ENCODE assay signal across 10 mouse cellular contexts in the genomic region with DNA sequence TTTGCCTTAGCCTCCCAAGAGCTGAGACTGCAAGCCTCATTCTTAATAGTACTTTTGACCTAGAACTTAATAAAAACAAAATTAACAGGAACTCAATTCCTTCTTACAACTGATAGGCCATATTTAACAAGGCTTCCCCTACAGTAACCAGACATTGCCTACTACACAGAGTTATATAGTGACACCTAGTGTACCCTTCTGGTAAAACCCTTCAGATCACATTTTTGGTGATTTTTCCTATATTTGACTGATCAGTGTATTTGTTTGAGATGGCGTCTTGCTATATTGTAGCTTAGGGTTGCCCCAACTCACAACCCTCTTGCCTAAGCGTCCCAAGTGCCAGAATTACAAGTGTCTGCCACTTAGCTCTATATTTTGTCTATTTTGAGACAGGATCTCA. TPM values are rescaled to one million over a fixed set of nuclear protein-coding genes. Genes with fewer than 3 reads are reported as not detected.
A peak's percentile ranks its signal among the peaks of the same experiment; 100 is the strongest.
DNase-seq lines count a peak whose midpoint lies in the region; ATAC-seq and TF ChIP-seq lines count a peak whose summit lies in the region.
"Had no signal": no experiment of that assay in that cellular context is flagged by ENCODE, and none has a peak within 500 bp of the region (broad histone marks: within the 10 kb centered on the region; RNA-seq: fewer than 3 reads in every experiment).

No protein-coding gene starts in this region.

- DNase-seq in kidney, postnatal 0 days (ENCODE audit: low spot score) = peak; percentile 90
- DNase-seq in kidney, adult 11 months = no peak
- peak; percentile 88 for DNase-seq in MEL (ENCODE audit: low read depth, low spot score)
- DNase-seq in embryo, embryonic 11 days = peak; percentile 64
- peak; percentile 80 for DNase-seq in midbrain, embryonic 14.5 days
- DNase-seq in frontal cortex, postnatal 14 days (ENCODE audit: low spot score in 2 of 2) = no peak
- no peak for DNase-seq in cerebellum, adult 9-11 months
- no peak for DNase-seq in gastrocnemius, adult 18-20 months (ENCODE audit: low spot score)

- H3K27ac ChIP-seq in kidney, postnatal 0 days = no peak overlapping the region
- no peak overlapping the region for H3K27ac ChIP-seq in MEL (ENCODE audit: control insufficient read depth, low read depth, low read length)
- no peak overlapping the region for H3K27ac ChIP-seq in midbrain, embryonic 14.5 days (replicated peaks; ENCODE audit: low read depth, low read length)
- H3K27ac ChIP-seq: embryonic facial prominence, embryonic 15.5 days; macrophage had no signal

- H3K4me3 ChIP-seq in kidney, postnatal 0 days (replicated peaks; ENCODE audit: low read depth, low read length) = no peak overlapping the region
- H3K4me3 ChIP-seq in MEL (ENCODE audit: control insufficient read depth in 1 of 2, insufficient read depth in 1 of 2, low read depth in 2 of 2, low read length in 2 of 2) = no peak overlapping the region
- H3K4me3 ChIP-seq in midbrain, embryonic 14.5 days (replicated peaks; ENCODE audit: low read depth, low read length) = no peak overlapping the region
- H3K4me3 ChIP-seq: embryonic facial prominence, embryonic 15.5 days had no signal

- TF ChIP-seq CTCF in kidney, postnatal 0 days (IDR thresholded peaks at IDR 0.05; ENCODE audit: low read depth) = peak; percentile 86
- peak; percentile 14 to 92 (median 74); a peak in 4 of 6 replicates for TF ChIP-seq CTCF in MEL (IDR thresholded peaks at IDR 0.05 in 2 of 3, conservative IDR thresholded peaks at IDR 0.05 in 1 of 3; ENCODE audit: control insufficient read depth in 1 of 3, insufficient read depth in 1 of 3, low read depth in 2 of 3, low read length in 3 of 3, poor library complexity in 1 of 3, severe bottlenecking in 1 of 3)

- no peaks in the 10 kb centered on the region for H3K9me3 ChIP-seq in kidney, postnatal 0 days (replicated peaks; ENCODE audit: low read length)
- no peaks in the 10 kb centered on the region for H3K9me3 ChIP-seq in MEL (replicated peaks; ENCODE audit: insufficient read depth, low read length)
- no peaks in the 10 kb centered on the region for H3K9me3 ChIP-seq in midbrain, embryonic 14.5 days (ENCODE audit: control insufficient read depth, low read length)
- H3K9me3 ChIP-seq: embryonic facial prominence, embryonic 15.5 days had no signal

- no peak for ATAC-seq in kidney, postnatal 0 days (replicated peaks; ENCODE audit: low FRiP score, low read depth)
- ATAC-seq in midbrain, embryonic 14.5 days (ENCODE audit: low FRiP score, low TSS enrichment) = no peak

- H3K36me3 ChIP-seq in kidney, postnatal 0 days (ENCODE audit: insufficient read depth, low read length) = peaks cover 5% of the 10 kb centered on the region; the same call in 1 of the 2 replicates
- H3K36me3 ChIP-seq in MEL (ENCODE audit: control insufficient read depth in 1 of 2, insufficient read depth in 2 of 2, low read length in 2 of 2) = peaks cover 4 to 8% of the 10 kb centered on the region in 2 experiments; a peak in 2 of 4 replicates
- H3K36me3 ChIP-seq in midbrain, embryonic 14.5 days (ENCODE audit: control insufficient read depth, insufficient read depth, low read length) = peaks cover 14% of the 10 kb centered on the region

- WGBS in kidney, postnatal 0 days = 32% methylated on average over 2 of the region's 2 CpGs
- WGBS in midbrain, embryonic 14.5 days = 49% methylated on average over 2 of the region's 2 CpGs

- peak; percentile 96 for TF ChIP-seq RAD21 in MEL (IDR thresholded peaks at IDR 0.05; ENCODE audit: low read depth, low read length)

- no peak for TF ChIP-seq POLR2A in MEL (IDR thresholded peaks at IDR 0.05; ENCODE audit: control insufficient read depth in 1 of 2, insufficient read depth in 1 of 2, low read depth in 1 of 2, low read length in 2 of 2, poor library complexity in 1 of 2)

- H3K79me2 ChIP-seq in MEL (ENCODE audit: control insufficient read depth, insufficient read depth, low read length, poor library complexity) = no peaks in the 10 kb centered on the region; the same call in 1 of the 2 replicates

- H3K4me2 ChIP-seq in kidney, postnatal 0 days (ENCODE audit: low read length) = no peak overlapping the region
- no peak overlapping the region for H3K4me2 ChIP-seq in midbrain, embryonic 14.5 days (ENCODE audit: low read length)
- H3K4me2 ChIP-seq: embryonic facial prominence, embryonic 15.5 days had no signal

- TF ChIP-seq EP300 in MEL (IDR thresholded peaks at IDR 0.05; ENCODE audit: low read depth in 1 of 2, low read length in 2 of 2) = no peak

- no peak overlapping the region for H3K9ac ChIP-seq in kidney, postnatal 0 days (ENCODE audit: low read depth, low read length)
- peak overlapping the region; percentile 15 for H3K9ac ChIP-seq in MEL (ENCODE audit: control insufficient read depth, low read depth, low read length, poor library complexity, severe bottlenecking)
- no peak overlapping the region for H3K9ac ChIP-seq in midbrain, embryonic 14.5 days (replicated peaks; ENCODE audit: low read length)
- H3K9ac ChIP-seq: embryonic facial prominence, embryonic 15.5 days had no signal

- H3K27me3 ChIP-seq in kidney, postnatal 0 days (ENCODE audit: insufficient read depth, low read length) = no peaks in the 10 kb centered on the region
- H3K27me3 ChIP-seq in MEL (ENCODE audit: control insufficient read depth in 1 of 2, insufficient read depth in 2 of 2, low read length in 2 of 2) = no peaks in the 10 kb centered on the region
- no peaks in the 10 kb centered on the region for H3K27me3 ChIP-seq in midbrain, embryonic 14.5 days (ENCODE audit: control insufficient read depth, insufficient read depth, low read length)
- H3K27me3 ChIP-seq: embryonic facial prominence, embryonic 15.5 days had no signal

- no peaks in the 10 kb centered on the region for H3K4me1 ChIP-seq in kidney, postnatal 0 days (replicated peaks; ENCODE audit: insufficient read depth, low read length)
- peaks cover 0 to 11% of the 10 kb centered on the region in 2 experiments; a peak in 1 of 4 replicates for H3K4me1 ChIP-seq in MEL (ENCODE audit: control insufficient read depth in 1 of 2, insufficient read depth in 2 of 2, low read length in 2 of 2)
- H3K4me1 ChIP-seq in midbrain, embryonic 14.5 days (ENCODE audit: control insufficient read depth, insufficient read depth, low read length) = no peaks in the 10 kb centered on the region

TF ChIP-seq in MEL, 35 proteins besides CTCF, POLR2A, EP300 and RAD21 (continues in another document):
- no peak for TF ChIP-seq NELFE (IDR thresholded peaks at IDR 0.05; ENCODE audit: low read depth, low read length)
- TF ChIP-seq HCFC1 (IDR thresholded peaks at IDR 0.05; ENCODE audit: low read depth, low read length) = 0 out of 2 replicates have a peak, but pooled peaks have one; percentile 27
- no peak for TF ChIP-seq MYC (IDR thresholded peaks at IDR 0.05; ENCODE audit: low read depth, low read length)
- TF ChIP-seq MEF2A (IDR thresholded peaks at IDR 0.05; ENCODE audit: extremely low read depth, insufficient replicate concordance, low read depth, low read length, poor library complexity, severe bottlenecking) = no peak
- TF ChIP-seq MAFK (IDR thresholded peaks at IDR 0.05; ENCODE audit: borderline replicate concordance, low read depth, low read length) = no peak
- TF ChIP-seq ZC3H11A (IDR thresholded peaks at IDR 0.05; ENCODE audit: low read depth, low read length) = peak; percentile 85
- no peak for TF ChIP-seq GATA1 (IDR thresholded peaks at IDR 0.05; ENCODE audit: low read depth, low read length)
- 0 out of 2 replicates have a peak, but pooled peaks have one; percentile 27 for TF ChIP-seq ZNF384 (IDR thresholded peaks at IDR 0.05; ENCODE audit: low read depth, low read length)
- no peak for TF ChIP-seq POLR2AphosphoS5 (IDR thresholded peaks at IDR 0.05; ENCODE audit: borderline replicate concordance, low read depth, low read length)
- peak; percentile 72 for TF ChIP-seq SIN3A (IDR thresholded peaks at IDR 0.05; ENCODE audit: low read length)
- no peak for TF ChIP-seq TBP (IDR thresholded peaks at IDR 0.05; ENCODE audit: low read depth, low read length)
- peak; percentile 81 for TF ChIP-seq SMC3 (IDR thresholded peaks at IDR 0.05; ENCODE audit: low read depth, low read length)
- no peak for TF ChIP-seq RCOR1 (IDR thresholded peaks at IDR 0.05; ENCODE audit: low read depth, low read length)
- TF ChIP-seq E2F4 (IDR thresholded peaks at IDR 0.05; ENCODE audit: borderline replicate concordance, low read depth, low read length) = no peak
- no peak for TF ChIP-seq TCF12 (IDR thresholded peaks at IDR 0.05; ENCODE audit: low read depth, low read length)

RNA-seq across cellular contexts. Expression of gene Slc25a3, which starts 17.7 kb away (rescaled TPM):
- 894 and 974 TPM in 2 replicates for polyA plus RNA-seq in kidney, postnatal 0 days (2015; fragmentation: Nextera tagmentation; extraction: Ambion mirVana)
- 497 and 556 TPM in 2 replicates for total RNA-seq in MEL (2012; rRNA removed)
- polyA plus RNA-seq in MEL (2012; ENCODE audit: insufficient read depth in 1 of 2, insufficient read length in 2 of 2, low read depth in 1 of 2, low replicate concordance in 2 of 2, missing spikeins in 1 of 2) = 100 to 1,000 TPM; 368 to 868 TPM
- 565 and 569 TPM in 2 replicates for polyA plus RNA-seq in midbrain, embryonic 14.5 days (2014; fragmentation: Nextera tagmentation; extraction: Ambion mirVana)
- 1,000 to 10,000 TPM; 1,039 to 1,209 TPM for total RNA-seq in gastrocnemius, adult 18-20 months (2021)

RNA-seq across cellular contexts. Expression of gene Tmpo, which starts 39.6 kb away (rescaled TPM):
- 156 and 160 TPM in 2 replicates for polyA plus RNA-seq in kidney, postnatal 0 days (2015; fragmentation: Nextera tagmentation; extraction: Ambion mirVana)
- 211 and 225 TPM in 2 replicates for total RNA-seq in MEL (2012; rRNA removed)
- 100 to 1,000 TPM; 215 to 219 TPM for polyA plus RNA-seq in MEL (2012; ENCODE audit: insufficient read depth in 1 of 2, insufficient read length in 2 of 2, low read depth in 1 of 2, low replicate concordance in 2 of 2, missing spikeins in 1 of 2)
- polyA plus RNA-seq in midbrain, embryonic 14.5 days (2014; fragmentation: Nextera tagmentation; extraction: Ambion mirVana) = 127 and 162 TPM in 2 replicates
- total RNA-seq in gastrocnemius, adult 18-20 months (2021) = 10 to 100 TPM; 49.9 to 50.5 TPM

RNA-seq across cellular contexts. Expression of gene Ikbip, which starts 58.8 kb away (rescaled TPM):
- 48.1 and 50.3 TPM in 2 replicates for polyA plus RNA-seq in kidney, postnatal 0 days (2015; fragmentation: Nextera tagmentation; extraction: Ambion mirVana)
- 11.0 and 12.3 TPM in 2 replicates for total RNA-seq in MEL (2012; rRNA removed)
- polyA plus RNA-seq in MEL (2012; ENCODE audit: insufficient read depth in 1 of 2, insufficient read length in 2 of 2, low read depth in 1 of 2, low replicate concordance in 2 of 2, missing spikeins in 1 of 2) = 1 to 10 TPM in 1 of 2 experiments, not detected in 1; 9.9 TPM
- 13.0 and 19.5 TPM in 2 replicates for polyA plus RNA-seq in midbrain, embryonic 14.5 days (2014; fragmentation: Nextera tagmentation; extraction: Ambion mirVana)
- total RNA-seq in gastrocnemius, adult 18-20 months (2021) = 10 to 100 TPM in 1 of 2 experiments, 1 to 10 TPM in 1; 9.7 to 12.7 TPM

RNA-seq across cellular contexts. Expression of gene Apaf1, which starts 59.0 kb away (rescaled TPM):
- polyA plus RNA-seq in kidney, postnatal 0 days (2015; fragmentation: Nextera tagmentation; extraction: Ambion mirVana) = 14.1 and 16.6 TPM in 2 replicates
- total RNA-seq in MEL (2012; rRNA removed) = 12.8 and 16.7 TPM in 2 replicates
- polyA plus RNA-seq in MEL (2012; ENCODE audit: insufficient read depth in 1 of 2, insufficient read length in 2 of 2, low read depth in 1 of 2, low replicate concordance in 2 of 2, missing spikeins in 1 of 2) = 10 to 100 TPM in 1 of 2 experiments, not detected in 1; 14.3 TPM
- polyA plus RNA-seq in midbrain, embryonic 14.5 days (2014; fragmentation: Nextera tagmentation; extraction: Ambion mirVana) = 25.9 and 29.6 TPM in 2 replicates
- 1 to 10 TPM; 1.7 to 2.2 TPM for total RNA-seq in gastrocnemius, adult 18-20 months (2021)

Comparison
In these comparisons a context has a peak if more than half of its experiments do, and no peak if none do; other contexts are left out.
1. DNase-seq: peak in kidney, postnatal 0 days (single experiment), MEL (single experiment), embryo, embryonic 11 days (single experiment) and midbrain, embryonic 14.5 days (single experiment); none in kidney, adult 11 months (single experiment), frontal cortex, postnatal 14 days (0 of 2), cerebellum, adult 9-11 months (single experiment) and gastrocnemius, adult 18-20 months (single experiment).